Mouse (Mus musculus): ENCODE data around the gene Alkbh7. TPM values are rescaled to one million over a fixed set of nuclear protein-coding genes. Genes with fewer than 3 reads are reported as not detected.

Gene Alkbh7
- total RNA-seq, 2 experiments from 2014 or later: 22.8 to 26.9 TPM

- Histone ChIP-seq H3K27ac (no peak overlapping the region), H3K4me3 (no peak overlapping the region)
- intact Hi-C loops (cut with DNase I): no loop called here
- no peak for DNase-seq (ENCODE audit: extremely low spot score in 1 of 2, low spot score in 2 of 2)
- TF ChIP-seq CTCF (IDR thresholded peaks at IDR 0.05): no peak
Observed at GRCm38 (mm10) chr17:56973956-56974707, 23.0 kb upstream of the Alkbh7 start.

- DNase-seq (ENCODE audit: extremely low spot score in 1 of 2, low spot score in 2 of 2): no peak
- TF ChIP-seq CTCF (IDR thresholded peaks at IDR 0.05): no peak
- no peak overlapping the region for H3K27ac ChIP-seq
- intact Hi-C loops (cut with DNase I): no loop called here
- no peak overlapping the region for H3K4me3 ChIP-seq
Observed at GRCm38 (mm10) chr17:56974708-56975240, 22.4 kb upstream of the Alkbh7 start.

- DNase-seq (ENCODE audit: extremely low spot score in 1 of 2, low spot score in 2 of 2): no peak
- no peak overlapping the region for H3K27ac ChIP-seq
- no peak for TF ChIP-seq CTCF (IDR thresholded peaks at IDR 0.05)
- H3K4me3 ChIP-seq: no peak overlapping the region
- intact Hi-C loops (cut with DNase I): no loop called here
Observed at GRCm38 (mm10) chr17:56975391-56975790, 21.7 kb upstream of the Alkbh7 start.

GRCm38 (mm10) chr17:56976531-56977390 is 20.4 kb upstream of the Alkbh7 start:
- no peak for TF ChIP-seq CTCF (IDR thresholded peaks at IDR 0.05)
- intact Hi-C loops (cut with DNase I): no loop called here

GRCm38 (mm10) chr17:56979524-56979923 is 17.6 kb upstream of the Alkbh7 start:
- no peak overlapping the region for H3K27ac ChIP-seq
- H3K4me3 ChIP-seq: no peak overlapping the region
- no peak for TF ChIP-seq CTCF (IDR thresholded peaks at IDR 0.05)
- DNase-seq (ENCODE audit: extremely low spot score in 1 of 2, low spot score in 2 of 2): no peak
- intact Hi-C loops (cut with DNase I): no loop called here

More at GRCm38 (mm10) chr17:56976531-56977390, 20.4 kb upstream of the Alkbh7 start:
- no peak for DNase-seq (ENCODE audit: extremely low spot score in 1 of 2, low spot score in 2 of 2)
- Histone ChIP-seq H3K4me3 (no peak overlapping the region), H3K27ac (no peak overlapping the region)

- H3K4me3 ChIP-seq: no peak overlapping the region
- no peak overlapping the region for H3K27ac ChIP-seq
- no peak for TF ChIP-seq CTCF (IDR thresholded peaks at IDR 0.05)
- intact Hi-C loops (cut with DNase I): no loop called here
- DNase-seq (ENCODE audit: extremely low spot score in 1 of 2, low spot score in 2 of 2): no peak
Observed at GRCm38 (mm10) chr17:56981049-56981448, 16.1 kb upstream of the Alkbh7 start.

- Histone ChIP-seq H3K27ac (no peak within 1 kb of the TSS), H3K4me3 (no peak within 1 kb of the TSS)
- no peak for TF ChIP-seq CTCF (IDR thresholded peaks at IDR 0.05)
- intact Hi-C loops (cut with DNase I): no loop called here
- no peak for DNase-seq (ENCODE audit: extremely low spot score in 1 of 2, low spot score in 2 of 2)
Observed at GRCm38 (mm10) chr17:56982013-56982412, 15.1 kb upstream of the Alkbh7 start, which contains the start of gene Acer1. Acer1 (minus strand) TSS chr17:56982126.

GRCm38 (mm10) chr17:56984886-56985285 is 12.3 kb upstream of the Alkbh7 start:
- TF ChIP-seq CTCF (IDR thresholded peaks at IDR 0.05): no peak
- H3K27ac ChIP-seq: no peak overlapping the region
- H3K4me3 ChIP-seq: no peak overlapping the region
- DNase-seq (ENCODE audit: extremely low spot score in 1 of 2, low spot score in 2 of 2): no peak
- intact Hi-C loops (cut with DNase I): no loop called here

- H3K27ac ChIP-seq: no peak overlapping the region
- no peak for TF ChIP-seq CTCF (IDR thresholded peaks at IDR 0.05)
- no peak for DNase-seq (ENCODE audit: extremely low spot score in 1 of 2, low spot score in 2 of 2)
- H3K4me3 ChIP-seq: no peak overlapping the region
- intact Hi-C loops (cut with DNase I): no loop called here
Observed at GRCm38 (mm10) chr17:56985656-56986055, 11.5 kb upstream of the Alkbh7 start.

- TF ChIP-seq CTCF (IDR thresholded peaks at IDR 0.05): no peak
- no peak for DNase-seq (ENCODE audit: extremely low spot score in 1 of 2, low spot score in 2 of 2)
- intact Hi-C loops (cut with DNase I): no loop called here
- no peak overlapping the region for H3K4me3 ChIP-seq
- H3K27ac ChIP-seq: no peak overlapping the region
Observed at GRCm38 (mm10) chr17:56986105-56986805, 10.9 kb upstream of the Alkbh7 start.

- TF ChIP-seq CTCF (IDR thresholded peaks at IDR 0.05): no peak; the same call in 1 of the 2 replicates
- no peak overlapping the region for H3K4me3 ChIP-seq
- DNase-seq (ENCODE audit: extremely low spot score in 1 of 2, low spot score in 2 of 2): no peak
- no peak overlapping the region for H3K27ac ChIP-seq
- intact Hi-C loops (cut with DNase I): loop anchor here (2.0 kb wide), 2 partner anchors 54 to 180 kb away; partner anchors contain the start of gene Mllt1
Observed at GRCm38 (mm10) chr17:56988441-56988840, 8.7 kb upstream of the Alkbh7 start.

All from left cerebral cortex, adult 2 months (tissue).